Mouse (Mus musculus): Measurements from ENCODE around the gene Gbgt1.
"Not testable (repeated sequence)": the region's sequence is repeated elsewhere in the genome, so short reads cannot be mapped to it uniquely, and the experiment has no call there.

GRCm38 (mm10) chr2:28511600-28511999 lies 14.9 kb downstream of the Gbgt1 start:
- not testable (repeated sequence) for TF ChIP-seq POLR2A (IDR thresholded peaks at IDR 0.05; ENCODE audit: borderline replicate concordance, extremely low read depth, low read depth, low read length); CTCF (IDR thresholded peaks at IDR 0.05; ENCODE audit: insufficient read depth, low read length)

Data from lung, adult 2 months (tissue).